Mouse (Mus musculus) inflammation-experienced regulatory T-cells (primary cell): Measurements from ENCODE around the gene Raver2. TPM values are rescaled to one million over a fixed set of nuclear protein-coding genes. Genes with fewer than 3 reads are reported as not detected.

Experiments
- polyA plus RNA-seq, 2 experiments: library from polyadenylated mRNA; unstranded; fragments of 100-300 nt; shearing (Covaris generic); gene quantifications; one replicate each; pipeline ENCODE4 v1.2.1; 2017

Raver2 gene
- polyA plus RNA-seq = 10 to 100 TPM in 1 of 2 experiments, 1 to 10 TPM in 1; 1.9 to 10.4 TPM

GRCm38 (mm10) chr4:101068786-101069153 is at the start of gene Raver2:
TSS of gene Raver2 (plus strand) at chr4:101068983.

GRCm38 (mm10) chr4:101020596-101020995 is 48.2 kb upstream of the Raver2 start, which contains the start of gene Gm10577:
TSS of gene Gm10577 (minus strand) at chr4:101020696.

Other genes with a start within 250 kb of the Raver2 start
- not detected for gene Gm10577, start 48.3 kb upstream of the Raver2 start, polyA plus RNA-seq
- gene Jak1, start 196.3 kb downstream of the Raver2 start, polyA plus RNA-seq = 100 to 1,000 TPM; 501 to 602 TPM